Mouse (Mus musculus) bone marrow, adult 2 months (tissue): ENCODE results near the gene Wdfy4.

Experiments used
- CTCF ChIP-seq: fragments of 200-500 bp; IDR thresholded peaks from 2 replicates; pipeline ENCODE4 v1.5.1; 2011; ENCODE audit warnings: low read length, control low read depth; ENCODE audit not compliant: control insufficient read depth, insufficient read depth
- POLR2A ChIP-seq: fragments of 200-500 bp; IDR thresholded peaks from 2 replicates; pipeline ENCODE4 v1.6.1; 2011; ENCODE audit warnings: low read depth, mild to moderate bottlenecking, control low read depth, low read length, borderline replicate concordance; ENCODE audit not compliant: control insufficient read depth

DNA sequence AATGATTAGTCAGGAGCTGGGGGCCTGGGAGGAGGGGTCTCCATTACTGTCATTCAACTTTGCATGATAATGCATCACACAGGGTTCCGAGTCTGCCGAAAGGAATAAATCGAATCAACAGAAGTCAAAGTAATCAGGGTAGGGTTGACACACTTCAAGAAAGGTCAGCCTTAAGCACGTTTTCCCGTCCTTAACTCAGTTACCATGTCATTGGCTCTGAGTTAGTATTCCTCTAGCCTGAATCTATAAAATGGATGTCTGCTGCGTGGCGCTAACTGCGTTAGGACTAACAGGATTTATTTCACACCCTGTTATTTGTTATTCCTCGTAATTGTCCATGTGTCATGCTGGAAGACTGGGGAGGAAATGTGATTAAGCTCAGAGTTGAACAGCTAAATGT, 48.5 kb downstream of the Wdfy4 start:
- TF ChIP-seq CTCF (no peak), POLR2A (no peak)
